Mouse (Mus musculus): ENCODE measurements around the gene Bricd5. TPM values are rescaled to one million over a fixed set of nuclear protein-coding genes. Genes with fewer than 3 reads are reported as not detected.

Gene Bricd5
- polyA plus RNA-seq, 1 experiment from 2014 or later, result 0.77 TPM

DNA sequence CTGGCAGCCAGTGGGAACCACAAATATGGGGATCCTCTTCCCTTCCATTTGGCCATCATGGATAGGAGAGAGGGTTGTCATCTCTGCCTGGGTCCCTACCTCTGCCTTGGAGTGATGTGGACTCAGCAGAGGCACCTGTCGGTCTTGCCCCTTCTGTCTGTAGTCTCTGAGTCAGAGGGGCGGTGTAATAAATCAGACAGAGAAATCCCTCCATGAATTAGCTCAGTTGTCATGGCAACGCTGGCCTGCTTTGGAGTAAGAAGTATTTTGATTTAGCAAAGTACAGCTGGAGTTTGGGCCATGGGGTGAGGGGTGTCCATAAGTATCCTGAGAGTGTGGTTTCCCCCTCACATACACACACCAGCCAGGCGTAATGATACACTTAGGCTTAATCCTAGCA, 16.7 kb downstream of the Bricd5 start:
- Histone ChIP-seq H3K4me2 (peak overlapping the region; percentile 76), H3K9me3 (no peaks in the 10 kb centered on the region), H3K27ac (replicated peaks) (peak overlapping the region; percentile 97), H3K27me3 (no peaks in the 10 kb centered on the region), H3K4me3 (peak overlapping the region; percentile 90), H3K36me3 (peaks cover under 1% of the 10 kb centered on the region; the same call in 1 of the 2 replicates), H3K4me1 (replicated peaks) (peaks cover 47% of the 10 kb centered on the region), H3K9ac (peak overlapping the region; percentile 97; the same call in 1 of the 2 replicates)
- WGBS, result 60% methylated on average over 4 of the region's 4 CpGs
- no peak for ATAC-seq (ENCODE audit: low FRiP score, low read depth)

DNA sequence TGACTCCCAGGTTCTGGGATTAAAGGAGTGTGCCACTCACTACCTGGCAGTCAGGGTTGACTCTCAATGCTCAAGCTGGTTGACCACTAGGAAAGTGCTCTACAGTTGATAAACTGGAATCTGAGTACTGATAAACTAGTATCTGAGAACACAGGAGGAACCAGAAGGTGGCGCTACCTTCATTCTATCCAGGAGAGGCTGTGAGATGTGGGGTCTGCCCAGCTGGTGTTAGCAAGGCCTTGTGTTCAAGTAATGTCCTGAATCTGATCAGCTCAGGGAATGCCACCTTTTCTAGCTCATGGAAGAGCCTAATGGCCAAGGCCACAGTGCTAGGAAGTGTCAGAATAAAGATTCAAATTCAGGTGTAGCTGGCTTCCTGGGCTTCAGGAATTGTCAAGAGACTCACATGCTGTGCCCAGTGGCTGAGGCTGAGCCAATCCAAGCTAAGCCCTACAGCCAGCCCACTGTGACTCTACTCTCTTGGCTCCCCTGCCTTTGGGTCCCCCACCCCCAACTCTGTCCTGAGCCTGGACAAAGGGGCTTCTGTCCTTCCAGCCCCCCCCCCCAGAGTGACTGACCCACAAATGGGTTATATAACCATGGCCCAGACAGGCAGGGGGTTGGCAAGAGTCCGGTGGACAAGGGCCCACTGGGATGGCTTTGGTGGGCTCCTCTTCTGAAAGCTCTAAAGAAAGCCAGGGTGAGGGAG, 21.1 kb downstream of the Bricd5 start:
- 41% methylated on average over 2 of the region's 2 CpGs for WGBS
- no peak overlapping the region for H3K4me3 ChIP-seq
- peak; percentile 62; the same call in 1 of the 2 replicates for ATAC-seq (ENCODE audit: low FRiP score, low read depth)
- peak overlapping the region; percentile 67 for H3K27ac ChIP-seq (replicated peaks)
- H3K4me1 ChIP-seq (replicated peaks), result peaks cover 33% of the 10 kb centered on the region
- no peak overlapping the region for H3K9ac ChIP-seq
- no peak overlapping the region for H3K4me2 ChIP-seq
- peaks cover 41% of the 10 kb centered on the region for H3K36me3 ChIP-seq
- H3K9me3 ChIP-seq, result no peaks in the 10 kb centered on the region
- H3K27me3 ChIP-seq, result no peaks in the 10 kb centered on the region

DNA sequence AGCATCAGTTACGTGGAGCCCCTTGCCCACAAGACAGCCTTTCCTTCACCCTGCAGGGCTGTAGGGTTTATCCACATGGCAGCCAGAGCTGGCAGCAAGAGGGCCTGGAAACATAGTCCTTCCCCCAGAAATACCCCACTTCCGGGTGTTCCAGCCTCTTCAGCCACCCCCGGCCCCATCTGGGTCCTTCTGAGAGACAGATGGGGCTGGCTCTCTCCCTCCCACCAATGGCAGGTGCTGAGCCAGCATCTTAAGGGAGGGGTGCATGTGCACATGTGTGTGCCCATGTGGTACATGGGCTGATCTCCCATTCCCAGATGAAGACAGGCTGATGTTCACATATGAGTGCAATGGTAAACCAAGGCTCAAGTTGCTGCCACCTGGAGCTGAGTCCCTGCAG, 21.8 kb downstream of the Bricd5 start:
- peaks cover 44% of the 10 kb centered on the region for H3K36me3 ChIP-seq
- peak; percentile 31; the same call in 1 of the 2 replicates for ATAC-seq (ENCODE audit: low FRiP score, low read depth)
- H3K9ac ChIP-seq, result no peak overlapping the region
- H3K4me2 ChIP-seq, result no peak overlapping the region
- peak overlapping the region; percentile 67 for H3K27ac ChIP-seq (replicated peaks)
- no peaks in the 10 kb centered on the region for H3K27me3 ChIP-seq
- peaks cover 26% of the 10 kb centered on the region for H3K4me1 ChIP-seq (replicated peaks)
- no peak overlapping the region for H3K4me3 ChIP-seq
- WGBS, result 65% methylated on average over 3 of the region's 3 CpGs
- H3K9me3 ChIP-seq, result no peaks in the 10 kb centered on the region

DNA sequence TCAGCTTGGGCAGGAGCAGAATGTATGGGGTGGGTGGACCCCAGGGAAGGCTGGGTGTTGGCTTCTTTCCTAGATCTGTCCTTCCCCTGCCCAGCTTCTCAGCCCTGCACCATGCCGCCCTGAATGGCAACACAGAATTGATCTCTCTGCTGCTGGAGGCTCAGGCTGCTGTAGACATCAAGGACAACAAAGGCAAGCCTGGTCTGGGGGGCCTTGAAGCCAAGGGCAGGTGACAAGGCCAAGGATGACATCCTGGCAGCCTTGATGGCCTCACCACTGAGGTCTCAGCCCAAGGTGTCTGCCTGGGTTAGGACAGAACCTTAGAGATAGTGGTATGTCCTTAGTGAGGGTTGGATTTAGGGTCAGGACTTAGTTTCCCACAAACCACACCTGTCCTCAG, 22.3 kb downstream of the Bricd5 start:
- Histone ChIP-seq H3K27ac (replicated peaks) (no peak overlapping the region), H3K27me3 (no peaks in the 10 kb centered on the region), H3K9ac (no peak overlapping the region), H3K4me2 (no peak overlapping the region), H3K4me1 (replicated peaks) (peaks cover 20% of the 10 kb centered on the region), H3K4me3 (no peak overlapping the region), H3K36me3 (peaks cover 46% of the 10 kb centered on the region), H3K9me3 (no peaks in the 10 kb centered on the region)
- ATAC-seq (ENCODE audit: low FRiP score, low read depth), result no peak
- 81% methylated on average over 1 of the region's 1 CpGs for WGBS

DNA sequence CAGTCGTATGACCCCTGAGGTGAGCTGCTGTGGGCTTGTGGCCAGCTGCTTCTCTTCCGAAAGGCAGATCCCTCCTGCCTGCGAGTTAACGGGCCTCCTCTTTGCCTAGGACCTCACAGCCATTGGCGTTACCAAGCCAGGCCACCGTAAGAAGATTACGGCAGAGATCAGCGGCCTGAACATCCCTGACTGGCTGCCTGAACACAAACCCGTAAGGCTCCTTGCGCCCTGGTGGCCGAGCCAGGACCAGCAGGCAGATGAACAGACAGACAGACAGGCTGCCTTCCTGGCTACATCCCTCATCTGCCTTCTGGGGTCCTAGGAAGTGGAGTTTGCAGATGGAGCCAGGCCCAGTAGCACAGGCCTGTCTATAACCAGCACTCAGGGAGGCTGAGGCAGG, 28.5 kb downstream of the Bricd5 start:
- no peak overlapping the region for H3K9ac ChIP-seq
- no peaks in the 10 kb centered on the region for H3K9me3 ChIP-seq
- no peaks in the 10 kb centered on the region for H3K27me3 ChIP-seq
- 44% methylated on average over 11 of the region's 11 CpGs for WGBS
- ATAC-seq (ENCODE audit: low FRiP score, low read depth), result no peak
- H3K27ac ChIP-seq (replicated peaks), result no peak overlapping the region
- H3K36me3 ChIP-seq, result peaks cover 80% of the 10 kb centered on the region
- H3K4me1 ChIP-seq (replicated peaks), result peaks cover 5% of the 10 kb centered on the region; the same call in 1 of the 2 replicates
- H3K4me2 ChIP-seq, result no peak overlapping the region
- H3K4me3 ChIP-seq, result no peak overlapping the region

DNA sequence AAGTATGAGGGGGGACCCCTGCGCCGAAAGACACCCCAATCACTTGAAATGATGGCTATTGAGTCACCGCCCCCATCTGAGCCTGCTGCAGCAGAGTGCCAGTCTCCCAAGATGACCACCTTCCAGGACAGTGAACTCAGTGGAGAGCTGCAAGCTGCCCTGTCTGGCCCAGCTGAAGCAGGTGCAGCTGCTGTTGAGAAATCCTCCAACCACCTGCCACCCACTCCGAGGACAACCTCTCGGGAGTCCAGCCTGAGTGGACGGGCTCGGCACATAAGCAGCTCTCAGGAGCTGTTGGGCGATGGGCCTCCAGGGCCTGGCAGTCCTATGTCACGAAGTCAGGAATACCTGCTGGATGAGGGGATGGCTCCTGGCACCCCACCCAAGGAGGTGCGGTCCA, 30.4 kb downstream of the Bricd5 start:
- ATAC-seq (ENCODE audit: low FRiP score, low read depth), result no peak
- 93% methylated on average over 10 of the region's 10 CpGs for WGBS
- H3K4me1 ChIP-seq (replicated peaks), result peaks cover 6% of the 10 kb centered on the region; the same call in 1 of the 2 replicates
- no peak overlapping the region for H3K4me2 ChIP-seq
- H3K36me3 ChIP-seq, result peaks cover 73% of the 10 kb centered on the region
- H3K27ac ChIP-seq (replicated peaks), result no peak overlapping the region
- H3K27me3 ChIP-seq, result no peaks in the 10 kb centered on the region
- no peaks in the 10 kb centered on the region for H3K9me3 ChIP-seq
- no peak overlapping the region for H3K9ac ChIP-seq
- H3K4me3 ChIP-seq, result no peak overlapping the region

DNA sequence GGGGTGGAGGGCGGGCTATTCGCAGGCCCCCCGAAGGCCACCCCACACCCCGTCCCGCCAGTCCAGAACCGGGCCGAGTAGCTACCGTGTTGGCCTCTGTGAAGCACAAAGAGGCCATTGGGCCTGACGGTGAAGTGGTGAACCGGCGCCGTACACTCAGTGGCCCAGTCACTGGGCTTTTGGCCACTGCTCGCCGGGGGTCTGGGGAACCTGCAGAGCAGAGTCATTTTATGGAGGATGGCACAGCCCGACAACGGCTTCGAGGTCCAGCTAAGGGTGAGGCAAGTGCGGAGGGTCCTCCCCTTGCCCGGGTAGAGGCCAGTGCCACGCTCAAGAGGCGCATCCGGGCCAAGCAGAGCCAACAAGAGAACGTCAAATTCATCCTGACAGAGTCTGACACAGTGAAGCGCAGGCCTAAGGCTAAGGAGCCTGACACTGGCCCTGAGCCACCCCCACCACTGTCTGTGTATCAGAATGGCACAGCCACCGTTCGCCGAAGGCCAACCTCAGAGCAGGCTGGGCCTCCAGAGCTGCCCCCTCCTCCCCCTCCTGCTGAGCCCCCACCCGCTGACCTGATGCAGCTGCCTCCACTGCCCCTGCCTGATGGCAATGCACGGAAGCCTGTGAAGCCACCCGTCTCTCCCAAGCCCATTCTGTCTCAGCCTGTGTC, 31.7 kb downstream of the Bricd5 start:
- no peak overlapping the region for H3K4me2 ChIP-seq
- no peak overlapping the region for H3K27ac ChIP-seq (replicated peaks)
- H3K9me3 ChIP-seq, result no peaks in the 10 kb centered on the region
- 91% methylated on average over 30 of the region's 30 CpGs for WGBS
- H3K36me3 ChIP-seq, result peaks cover 76% of the 10 kb centered on the region
- H3K9ac ChIP-seq, result no peak overlapping the region
- peaks cover 6% of the 10 kb centered on the region; the same call in 1 of the 2 replicates for H3K4me1 ChIP-seq (replicated peaks)
- no peak overlapping the region for H3K4me3 ChIP-seq
- H3K27me3 ChIP-seq, result no peaks in the 10 kb centered on the region
- no peak for ATAC-seq (ENCODE audit: low FRiP score, low read depth)

DNA sequence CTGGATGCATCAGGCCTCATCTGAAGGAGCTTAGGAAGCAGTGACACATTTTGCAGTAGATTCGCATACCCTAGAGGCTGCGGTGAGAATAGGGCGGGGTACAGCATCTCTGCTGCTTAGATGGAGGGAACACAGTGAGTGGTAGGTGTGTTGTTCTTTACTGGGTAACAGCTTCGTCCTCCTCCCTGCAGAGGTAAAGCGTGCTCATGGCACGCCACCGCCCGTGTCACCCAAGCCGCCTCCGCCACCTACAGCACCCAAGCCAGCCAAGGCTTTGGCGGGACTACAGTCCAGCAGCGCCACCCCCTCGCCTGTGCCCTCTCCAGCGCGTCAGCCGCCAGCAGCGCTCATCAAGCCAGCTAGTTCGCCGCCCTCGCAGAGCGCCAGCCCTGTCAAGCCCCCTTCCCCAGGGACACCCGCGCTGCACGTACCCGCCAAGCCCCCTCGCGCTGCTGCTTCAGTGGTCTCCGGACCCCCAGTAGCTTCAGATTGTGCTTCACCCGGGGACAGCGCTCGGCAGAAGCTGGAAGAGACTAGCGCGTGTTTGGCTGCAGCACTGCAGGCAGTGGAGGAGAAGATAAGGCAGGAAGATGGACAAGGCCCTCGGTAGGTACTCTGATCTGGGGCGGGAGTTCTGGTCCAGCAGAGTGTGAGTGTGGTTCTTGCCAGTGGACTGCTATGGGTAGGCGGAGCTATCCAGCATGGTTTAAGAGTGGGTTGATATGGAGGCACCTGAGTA, 32.8 kb downstream of the Bricd5 start:
- no peak overlapping the region; the same call in 1 of the 2 replicates for H3K27ac ChIP-seq (replicated peaks)
- no peaks in the 10 kb centered on the region for H3K9me3 ChIP-seq
- ATAC-seq (ENCODE audit: low FRiP score, low read depth), result 0 out of 2 replicates have a peak, but pooled peaks have one; percentile 5
- H3K9ac ChIP-seq, result no peak overlapping the region
- H3K4me2 ChIP-seq, result no peak overlapping the region
- H3K36me3 ChIP-seq, result peaks cover 80% of the 10 kb centered on the region
- no peaks in the 10 kb centered on the region for H3K27me3 ChIP-seq
- no peak overlapping the region for H3K4me3 ChIP-seq
- peaks cover 6% of the 10 kb centered on the region; the same call in 1 of the 2 replicates for H3K4me1 ChIP-seq (replicated peaks)
- 26% methylated on average over 36 of the region's 36 CpGs for WGBS

DNA sequence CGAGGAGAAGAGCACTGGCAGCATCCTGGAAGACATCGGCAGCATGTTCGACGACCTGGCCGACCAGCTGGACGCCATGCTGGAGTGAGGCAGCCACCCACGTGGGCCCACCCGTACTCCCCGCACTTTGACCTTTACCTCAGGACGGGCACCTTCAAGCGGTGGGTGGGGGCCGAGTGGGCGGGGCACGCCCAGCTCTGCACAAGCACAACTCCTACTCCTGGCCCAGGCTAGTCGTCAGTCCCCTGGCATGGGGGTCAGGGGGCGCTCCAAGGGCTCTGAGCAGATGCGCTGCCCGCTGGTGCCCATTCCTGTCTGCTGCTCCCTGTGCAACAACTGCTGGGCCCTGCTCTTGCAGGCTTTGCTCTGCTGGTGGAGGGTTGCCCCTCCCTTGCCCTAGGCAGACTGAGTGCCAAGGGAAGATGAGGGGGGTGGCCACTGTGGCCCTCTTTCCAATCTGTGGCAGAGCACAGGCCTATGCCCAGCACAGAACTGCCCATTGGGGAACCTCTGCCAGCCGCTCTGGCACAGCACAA, 33.5 kb downstream of the Bricd5 start:
- Histone ChIP-seq H3K36me3 (peaks cover 78% of the 10 kb centered on the region), H3K4me3 (no peak overlapping the region), H3K4me2 (no peak overlapping the region), H3K27me3 (no peaks in the 10 kb centered on the region), H3K4me1 (replicated peaks) (peaks cover 6% of the 10 kb centered on the region; the same call in 1 of the 2 replicates), H3K9ac (no peak overlapping the region), H3K27ac (replicated peaks) (no peak overlapping the region), H3K9me3 (no peaks in the 10 kb centered on the region)
- no peak for ATAC-seq (ENCODE audit: low FRiP score, low read depth)
- WGBS, result 45% methylated on average over 19 of the region's 19 CpGs

DNA sequence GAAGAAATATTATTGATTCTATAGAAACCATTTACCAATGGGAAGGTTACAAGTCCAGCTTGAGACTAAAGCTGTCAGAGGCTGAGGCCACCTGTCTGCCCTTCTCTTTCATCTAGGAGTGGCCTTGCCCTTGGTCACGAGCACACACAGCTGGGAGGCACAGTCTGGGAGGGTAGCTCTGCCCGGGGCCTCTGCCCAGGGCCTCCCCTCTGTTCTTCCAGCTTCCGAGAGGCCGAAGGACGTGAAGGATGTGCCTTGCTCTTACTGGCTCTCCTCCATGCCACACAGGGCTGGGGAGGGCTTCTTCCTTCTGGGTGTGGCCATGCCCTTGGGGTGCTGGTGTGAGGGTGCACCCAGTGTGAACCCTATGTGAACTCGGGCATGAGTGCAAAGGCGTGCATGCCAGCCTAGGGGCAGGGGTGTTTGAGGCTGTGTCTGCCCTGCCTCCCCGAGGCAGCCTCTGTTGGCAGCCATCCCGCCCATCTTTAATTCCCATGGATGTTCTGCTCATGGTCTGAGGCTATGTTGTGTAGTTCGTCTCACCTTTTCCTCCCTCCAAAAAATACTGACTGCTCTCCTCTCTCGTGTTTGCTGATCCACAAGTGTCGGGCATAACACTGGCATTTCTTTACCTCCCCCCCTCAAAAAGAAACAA, 34.2 kb downstream of the Bricd5 start:
- 80% methylated on average over 12 of the region's 12 CpGs for WGBS
- no peak overlapping the region for H3K9ac ChIP-seq
- H3K9me3 ChIP-seq, result no peaks in the 10 kb centered on the region
- no peak overlapping the region for H3K4me2 ChIP-seq
- H3K27ac ChIP-seq (replicated peaks), result no peak overlapping the region
- H3K4me1 ChIP-seq (replicated peaks), result peaks cover 6% of the 10 kb centered on the region; the same call in 1 of the 2 replicates
- ATAC-seq (ENCODE audit: low FRiP score, low read depth), result no peak
- no peaks in the 10 kb centered on the region for H3K27me3 ChIP-seq
- H3K36me3 ChIP-seq, result peaks cover 75% of the 10 kb centered on the region
- no peak overlapping the region for H3K4me3 ChIP-seq

DNA sequence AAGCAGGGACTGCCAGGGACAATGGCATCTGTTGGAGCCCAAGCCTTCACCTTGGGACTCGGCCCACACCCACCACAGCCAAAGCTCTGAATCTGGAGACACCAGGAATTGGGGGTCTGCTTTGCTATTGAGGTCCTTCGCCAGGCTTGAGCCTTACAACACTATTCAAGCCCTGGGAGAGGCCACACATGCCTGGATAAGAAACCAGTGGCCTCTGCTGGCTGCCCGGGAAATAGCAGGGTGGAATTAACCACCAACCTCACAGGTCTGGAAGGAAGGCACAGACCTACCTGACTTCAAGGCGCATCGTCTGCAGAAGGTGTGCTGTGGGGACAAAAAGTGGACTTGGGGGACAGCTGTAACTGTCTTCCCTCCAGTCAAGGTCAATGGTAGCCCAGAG, 39.9 kb downstream of the Bricd5 start:
- peak; percentile 62; the same call in 1 of the 2 replicates for ATAC-seq (ENCODE audit: low FRiP score, low read depth)
- no peak overlapping the region for H3K9ac ChIP-seq

More for the DNA sequence above, 39.9 kb downstream of the Bricd5 start:
- H3K36me3 ChIP-seq, result peaks cover 66% of the 10 kb centered on the region
- H3K9me3 ChIP-seq, result no peaks in the 10 kb centered on the region
- 0 out of 2 replicates have a peak overlapping the region, but pooled peaks have one; percentile 11 for H3K4me2 ChIP-seq
- no peaks in the 10 kb centered on the region for H3K4me1 ChIP-seq (replicated peaks)
- H3K27me3 ChIP-seq, result no peaks in the 10 kb centered on the region
- 48% methylated on average over 5 of the region's 5 CpGs for WGBS
- no peak overlapping the region for H3K27ac ChIP-seq (replicated peaks)
- H3K4me3 ChIP-seq, result no peak overlapping the region
